Mouse (Mus musculus): ENCODE results near the gene Ankrd9.

The Ankrd9 gene

GRCm38 (mm10) chr12:110990500-110990899 is 11.7 kb upstream of the Ankrd9 start:
- DNase-seq (ENCODE audit: low spot score in 2 of 2): no peak

GRCm38 (mm10) chr12:110989409-110989808 is 10.6 kb upstream of the Ankrd9 start:
- no peak for DNase-seq (ENCODE audit: low spot score in 2 of 2)

GRCm38 (mm10) chr12:110986536-110987425 is 7.9 kb upstream of the Ankrd9 start:
- DNase-seq (ENCODE audit: low spot score in 2 of 2): no peak

DNA sequence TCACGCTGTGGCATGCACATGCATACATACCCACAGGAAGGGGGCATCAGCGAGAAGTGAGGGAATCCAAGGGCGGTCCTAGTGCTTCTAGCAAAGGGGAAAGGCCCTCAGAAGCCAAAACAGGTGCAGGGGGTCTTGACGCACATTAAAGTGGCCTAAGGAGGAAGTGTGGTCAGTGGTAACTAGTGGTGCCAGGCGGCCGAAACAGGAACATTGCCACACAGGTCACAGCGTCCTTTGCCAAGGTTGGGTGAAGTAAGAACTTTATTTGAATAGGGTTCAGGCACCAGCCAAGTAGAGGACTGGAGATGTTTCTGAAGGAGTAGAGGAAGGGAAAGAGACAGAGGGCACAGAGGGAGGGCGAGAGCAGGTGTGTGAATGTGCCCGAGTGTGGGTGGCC is 6.3 kb upstream of the Ankrd9 start:
- no peak for DNase-seq (ENCODE audit: low spot score in 2 of 2)

DNA sequence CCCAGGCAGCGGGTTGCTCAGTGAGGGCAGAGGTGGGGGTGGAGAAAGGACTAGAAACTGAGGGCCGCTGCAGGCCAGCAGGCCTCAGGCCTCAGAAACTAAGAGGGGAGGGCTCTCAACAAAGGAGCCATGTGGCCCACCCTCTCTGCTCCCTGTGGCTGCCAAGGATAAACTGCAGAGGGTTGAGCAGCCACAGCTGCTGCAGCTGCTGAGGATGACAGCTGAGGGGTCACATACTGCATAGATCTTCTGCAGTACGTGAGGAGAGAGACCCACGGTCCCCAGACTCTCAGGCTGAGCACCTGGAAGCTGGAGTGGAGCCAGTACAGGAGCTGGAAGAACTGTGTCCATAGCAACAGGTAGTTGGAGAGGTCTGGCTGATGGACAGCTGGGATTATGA is 5.8 kb upstream of the Ankrd9 start:
- no peak for DNase-seq (ENCODE audit: low spot score in 2 of 2)

DNA sequence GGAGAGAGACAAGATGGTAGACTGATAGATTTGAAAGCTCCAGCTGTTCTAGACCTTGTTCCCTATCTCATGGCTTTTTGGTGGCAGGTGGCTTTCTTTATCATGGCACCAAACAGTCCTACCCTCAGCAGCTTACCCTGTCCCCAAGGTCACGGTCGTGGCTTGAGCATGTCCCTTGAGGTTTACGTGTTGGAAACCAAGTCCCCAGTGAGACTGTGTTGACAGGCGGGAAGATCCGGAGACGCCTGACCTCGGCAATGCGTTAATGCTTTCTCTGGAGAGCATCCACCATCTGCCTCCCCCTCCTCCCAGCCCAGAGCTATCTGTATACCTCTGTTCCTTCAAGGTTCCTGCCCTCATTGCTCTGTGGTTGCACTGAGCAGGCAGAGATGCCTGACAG is 4.9 kb upstream of the Ankrd9 start:
- no peak for DNase-seq (ENCODE audit: low spot score in 2 of 2)

GRCm38 (mm10) chr12:110983083-110983482 is 4.2 kb upstream of the Ankrd9 start:
- DNase-seq (ENCODE audit: low spot score in 2 of 2): no peak

DNA sequence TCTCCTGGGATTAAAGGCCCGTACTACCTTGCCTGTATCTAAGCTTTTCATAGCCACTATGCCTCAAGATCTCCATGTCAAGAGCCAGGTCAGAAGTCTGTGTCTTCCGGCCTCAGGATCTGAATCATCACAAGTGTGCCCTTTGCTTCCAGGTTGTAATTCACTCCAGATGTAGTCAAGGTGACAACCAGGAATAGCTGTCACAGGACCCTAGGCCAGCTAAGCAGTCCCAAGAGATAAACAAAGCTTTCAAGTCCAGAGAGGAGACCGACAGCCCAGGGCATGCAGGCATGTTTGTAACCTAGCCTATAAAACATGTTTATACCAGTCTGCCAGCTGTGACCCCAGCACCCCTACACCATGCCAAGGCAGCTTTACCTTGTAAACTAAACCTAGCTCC is 2.9 kb upstream of the Ankrd9 start:
- no peak for DNase-seq (ENCODE audit: low spot score in 2 of 2)

GRCm38 (mm10) chr12:110979808-110980207 is 968 bp upstream of the Ankrd9 start:
- no peak for DNase-seq (ENCODE audit: low spot score in 2 of 2)

GRCm38 (mm10) chr12:110977896-110978606 is 789 bp downstream of the Ankrd9 start:
- no peak for DNase-seq (ENCODE audit: low spot score in 2 of 2)

DNA sequence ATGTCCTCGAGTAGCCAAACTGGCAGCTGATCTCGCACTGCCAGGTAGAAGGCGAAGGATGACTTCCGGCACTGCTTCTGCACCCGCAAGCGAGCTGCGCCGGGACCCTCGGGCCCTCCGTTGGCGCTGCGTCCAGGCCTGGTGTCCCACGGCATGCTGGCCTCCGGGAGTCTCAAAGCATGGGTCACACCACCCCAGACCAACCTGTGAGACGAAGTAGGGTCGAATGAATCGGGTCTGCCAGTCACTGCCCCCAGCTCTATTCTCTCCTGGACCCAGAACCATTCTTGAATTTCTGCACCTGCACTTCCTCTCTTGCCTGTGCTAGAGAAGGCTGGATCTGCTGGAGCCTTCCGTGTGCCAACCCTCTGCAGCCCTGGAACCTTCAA is 1.5 kb downstream of the Ankrd9 start:
- DNase-seq (ENCODE audit: low spot score in 2 of 2): no peak

DNA sequence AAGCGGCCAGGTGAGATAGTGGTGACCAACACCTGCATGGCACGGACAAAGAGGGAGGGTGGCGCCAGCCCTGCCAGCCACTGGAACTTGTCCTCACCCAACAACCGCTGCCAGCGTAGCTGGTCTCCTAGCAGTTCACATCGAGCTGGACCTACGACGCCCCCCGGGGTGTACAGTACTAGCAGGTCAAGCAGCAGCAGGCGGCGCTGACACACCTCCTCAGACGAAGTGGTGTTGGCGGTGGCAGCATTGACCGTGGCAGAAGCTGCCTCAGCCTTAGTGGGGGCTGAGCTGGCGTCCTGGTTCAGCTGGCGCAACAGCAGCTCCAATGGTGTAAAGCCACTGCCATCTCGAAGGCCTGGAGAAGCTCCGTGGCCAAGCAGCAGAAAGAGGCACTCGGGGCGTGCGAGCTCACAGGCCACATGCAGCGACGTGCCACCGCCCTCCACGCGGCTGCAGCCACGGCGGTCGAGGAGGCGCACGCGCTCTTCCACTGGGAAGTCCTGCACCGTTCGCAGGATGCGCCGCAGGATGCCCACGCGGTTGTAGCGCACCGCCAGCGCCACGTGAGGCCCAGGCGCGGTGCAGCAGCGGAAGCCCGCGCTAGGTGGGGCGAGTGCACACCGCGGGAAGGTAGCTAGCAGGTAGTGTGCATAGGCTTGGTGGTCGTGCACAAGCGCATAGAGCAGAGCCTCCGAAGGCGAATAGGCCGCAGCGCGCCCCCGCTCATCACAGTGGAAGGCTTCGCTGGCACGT is 2.1 kb downstream of the Ankrd9 start:
- DNase-seq (ENCODE audit: low spot score in 2 of 2): no peak

DNA sequence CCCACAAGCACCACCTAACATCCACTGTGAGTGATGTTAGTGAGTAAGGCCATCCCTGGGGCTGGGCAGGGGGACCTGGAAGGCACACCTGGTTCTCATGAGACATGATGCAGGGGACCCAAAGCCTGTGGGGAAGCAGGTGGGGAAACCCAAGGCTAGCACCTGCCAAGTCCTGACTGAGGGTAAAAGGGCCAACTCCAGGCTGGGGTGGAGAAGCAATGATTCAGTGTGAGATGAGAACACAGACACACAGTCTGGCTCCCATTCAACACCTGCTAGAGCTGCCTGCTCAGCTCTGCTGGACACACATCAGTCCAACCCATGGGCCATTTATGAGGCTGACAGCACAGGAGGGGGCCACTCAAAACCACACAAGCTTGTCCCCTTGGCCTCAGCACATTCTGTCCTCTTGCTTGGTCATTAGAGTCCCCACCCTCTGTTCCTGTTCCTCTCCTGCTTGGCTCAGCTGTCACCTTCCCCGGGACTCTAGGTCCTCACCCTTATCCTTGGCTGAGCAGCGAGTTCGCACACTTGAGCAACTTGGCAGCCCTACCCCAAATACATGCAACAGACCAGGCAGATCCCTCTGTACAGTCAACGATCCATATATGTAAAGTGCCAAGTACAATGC is 2.9 kb downstream of the Ankrd9 start:
- DNase-seq (ENCODE audit: low spot score in 2 of 2): no peak

GRCm38 (mm10) chr12:110975385-110975784 is 3.5 kb downstream of the Ankrd9 start:
- DNase-seq (ENCODE audit: low spot score in 2 of 2): no peak

GRCm38 (mm10) chr12:110974726-110975125 is 4.1 kb downstream of the Ankrd9 start:
- no peak for DNase-seq (ENCODE audit: low spot score in 2 of 2)

DNA sequence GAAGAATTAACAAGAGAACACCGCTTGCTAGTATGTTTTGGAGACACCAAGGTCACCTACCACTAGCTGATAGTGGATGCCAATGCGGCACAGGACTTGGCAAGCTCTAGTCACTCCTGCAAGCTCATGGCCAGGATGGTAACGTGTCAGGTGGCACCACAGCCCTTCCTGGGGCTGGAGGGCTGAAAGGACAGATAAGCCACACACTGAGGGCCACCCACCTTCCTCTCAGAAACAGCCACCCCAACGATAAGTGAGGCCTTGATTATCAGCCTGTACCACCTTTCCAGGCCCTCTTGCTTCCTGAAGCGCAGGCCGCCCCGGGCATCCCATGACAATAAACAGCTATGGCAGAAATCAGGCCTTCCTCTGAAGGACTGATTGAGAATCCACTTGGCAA is 4.5 kb downstream of the Ankrd9 start:
- DNase-seq (ENCODE audit: low spot score in 2 of 2): no peak

GRCm38 (mm10) chr12:110973829-110974228 is 5.0 kb downstream of the Ankrd9 start:
- DNase-seq (ENCODE audit: low spot score in 2 of 2): no peak

GRCm38 (mm10) chr12:110971972-110972371 is 6.9 kb downstream of the Ankrd9 start:
- DNase-seq (ENCODE audit: low spot score in 2 of 2): no peak

GRCm38 (mm10) chr12:110970408-110970807 is 8.4 kb downstream of the Ankrd9 start:
- DNase-seq (ENCODE audit: low spot score in 2 of 2): no peak

DNA sequence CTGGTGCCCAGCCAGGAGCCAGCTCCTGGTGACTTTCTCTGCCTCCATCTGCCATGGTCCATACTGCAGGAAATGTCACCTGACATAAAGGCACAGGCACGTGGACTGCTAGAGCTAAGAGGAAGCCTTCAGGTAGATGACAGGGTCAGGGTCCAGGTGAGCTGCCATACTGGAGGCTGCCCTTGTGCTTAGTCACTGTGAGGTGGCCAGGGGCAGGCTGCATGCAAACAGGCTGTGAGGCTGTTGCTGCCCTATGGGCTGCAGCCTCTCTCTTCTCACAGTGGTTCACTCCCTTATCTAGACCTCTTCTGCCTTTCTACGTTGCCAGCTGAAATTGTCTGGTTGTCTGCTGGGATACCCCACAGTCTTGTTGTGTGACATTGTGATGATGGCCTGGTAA is 11.7 kb downstream of the Ankrd9 start:
- DNase-seq (ENCODE audit: low spot score in 2 of 2): no peak

GRCm38 (mm10) chr12:110966079-110966478 is 12.8 kb downstream of the Ankrd9 start:
- no peak for DNase-seq (ENCODE audit: low spot score in 2 of 2)

GRCm38 (mm10) chr12:110965500-110965899 is 13.3 kb downstream of the Ankrd9 start:
- no peak for DNase-seq (ENCODE audit: low spot score in 2 of 2)

Measured in natural killer cell, adult 2 months (primary cell).